Mouse (Mus musculus) heart, embryonic 15.5 days (tissue): Measurements from ENCODE around the gene Actr2. TPM values are rescaled to one million over a fixed set of nuclear protein-coding genes. Genes with fewer than 3 reads are reported as not detected.
A peak's percentile ranks its signal among the peaks of the same experiment; 100 is the strongest.
"Not testable (repeated sequence)": the region's sequence is repeated elsewhere in the genome, so short reads cannot be mapped to it uniquely, and the experiment has no call there.

Source experiments
- ATAC-seq: fragments of 200-750 bp; cut with Nextera tagmentation; replicated peaks from 2 replicates; pipeline ENCODE4 v1.8.0; 2017; ENCODE audit warnings: low read depth, moderate TSS enrichment; ENCODE audit not compliant: insufficient number of reproducible peaks, insufficient read depth, low FRiP score
- H3K27ac ChIP-seq: fragments of 300-500 bp; sonication (generic); 2 replicates; pipeline ENCODE4 v1.5.1; 2015; ENCODE audit warnings: mild to moderate bottlenecking, inconsistent platforms
- H3K27me3 ChIP-seq: fragments of 300-500 bp; sonication (generic); 2 replicates; pipeline ENCODE4 v1.6.1; 2015; ENCODE audit warnings: inconsistent platforms
- H3K36me3 ChIP-seq: fragments of 300-500 bp; sonication (generic); 2 replicates; pipeline ENCODE4 v1.6.1; 2015; ENCODE audit warnings: mild to moderate bottlenecking, inconsistent platforms
- H3K4me1 ChIP-seq: fragments of 300-500 bp; sonication (generic); replicated peaks from 2 replicates; pipeline ENCODE4 v1.6.1; 2015; ENCODE audit warnings: inconsistent platforms
- H3K4me2 ChIP-seq: fragments of 300-500 bp; sonication (generic); 2 replicates; pipeline ENCODE4 v1.6.1; 2015; ENCODE audit warnings: inconsistent platforms, mild to moderate bottlenecking, moderate library complexity
- H3K4me3 ChIP-seq: fragments of 300-500 bp; sonication (generic); 2 replicates; pipeline ENCODE4 v1.5.1; 2015; ENCODE audit warnings: mild to moderate bottlenecking, inconsistent platforms
- H3K9ac ChIP-seq: fragments of 300-500 bp; sonication (generic); 2 replicates; pipeline ENCODE4 v1.6.1; 2015; ENCODE audit warnings: mild to moderate bottlenecking, inconsistent platforms
- H3K9me3 ChIP-seq: fragments of 300-500 bp; sonication (generic); replicated peaks from 2 replicates; pipeline ENCODE4 v1.6.1; 2016; ENCODE audit warnings: inconsistent platforms
- WGBS: fragments of 180-500 bp; shearing (Covaris S2); methylation state at CpG from one replicate; pipeline ENCODE4 v1.1.7; 2015; ENCODE audit warnings: mixed read lengths; 5-methylcytosine and 5-hydroxymethylcytosine counted together
- polyA plus RNA-seq: library from polyadenylated mRNA; unstranded; fragments of >200 nt; fragmentation: Nextera tagmentation; extraction: Ambion mirVana; gene quantifications from 2 replicates; pipeline ENCODE4 v1.2.1, GENCODE M21; 2015

The Actr2 gene
- 79.9 and 80.0 TPM in 2 replicates for polyA plus RNA-seq

- 0 out of 2 replicates have a peak, but pooled peaks cover 8% of the 10 kb centered on the region for H3K36me3 ChIP-seq
- ATAC-seq: peak; percentile 99
- H3K27ac ChIP-seq: peak within 1 kb of the TSS; percentile 97
- peak within 1 kb of the TSS; percentile 92 for H3K9ac ChIP-seq
- WGBS: under 1% methylated on average over 51 of the region's 57 CpGs
- H3K9me3 ChIP-seq: no peaks in the 10 kb centered on the region
- no peaks in the 10 kb centered on the region for H3K27me3 ChIP-seq
- H3K4me2 ChIP-seq: peak within 1 kb of the TSS; percentile 69
- H3K4me1 ChIP-seq: peaks cover 17% of the 10 kb centered on the region
- peak within 1 kb of the TSS; percentile 87 for H3K4me3 ChIP-seq
These were observed at the start of gene Actr2 for GRCm38 (mm10) chr11:20112741-20113480. Gene Actr2 (minus strand): TSS chr11:20112913.

DNA sequence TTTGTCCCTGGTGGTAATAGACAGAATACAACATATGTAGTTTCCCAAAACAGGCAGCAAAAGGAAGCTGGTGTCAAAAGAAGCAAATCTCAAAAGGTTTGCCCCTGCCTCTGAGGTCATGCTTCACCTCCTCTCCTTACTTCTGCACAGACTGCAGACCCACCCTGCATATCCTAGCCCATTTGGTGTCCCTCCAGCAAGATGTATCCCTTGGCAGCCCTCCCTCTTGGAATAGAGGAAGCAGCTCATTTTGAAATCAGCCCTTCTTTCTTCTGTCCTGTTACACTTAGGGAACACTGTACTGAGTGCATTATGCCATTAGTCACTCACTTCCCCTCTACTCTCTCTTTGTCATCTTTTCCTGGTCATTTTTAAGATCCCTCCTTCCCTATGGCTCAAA lies 46.2 kb upstream of the Actr2 start:
- no peaks in the 10 kb centered on the region for H3K36me3 ChIP-seq
- no peak overlapping the region for H3K4me3 ChIP-seq
- H3K4me2 ChIP-seq: no peak overlapping the region
- no peaks in the 10 kb centered on the region for H3K4me1 ChIP-seq
- H3K27ac ChIP-seq: no peak overlapping the region
- H3K9ac ChIP-seq: no peak overlapping the region
- no peaks in the 10 kb centered on the region for H3K27me3 ChIP-seq
- no peak for ATAC-seq
- H3K9me3 ChIP-seq: no peaks in the 10 kb centered on the region

DNA sequence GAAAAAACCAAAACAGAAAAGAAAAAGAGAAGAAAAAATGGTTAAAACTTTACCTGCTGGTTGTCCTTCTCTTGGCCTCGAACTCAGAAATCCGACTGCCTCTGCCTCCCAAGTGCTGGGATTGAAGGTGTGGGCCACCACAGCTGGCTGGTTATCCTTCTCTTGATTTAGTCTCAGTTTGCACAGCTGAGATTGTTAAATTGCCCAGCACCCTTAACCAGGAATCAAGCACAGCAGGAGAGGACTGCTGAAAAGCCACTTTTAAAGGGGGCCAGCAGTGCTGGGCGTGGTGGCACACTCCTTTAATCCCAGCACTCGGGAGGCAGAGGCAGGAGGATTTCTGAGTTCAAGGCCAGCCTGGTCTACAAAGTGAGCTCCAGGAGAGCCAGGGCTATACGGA lies 40.8 kb upstream of the Actr2 start:
- H3K27ac ChIP-seq, H3K9ac ChIP-seq, H3K36me3 ChIP-seq, H3K9me3 ChIP-seq, H3K4me1 ChIP-seq, H3K4me2 ChIP-seq, ATAC-seq, H3K4me3 ChIP-seq, H3K27me3 ChIP-seq: not testable (repeated sequence)
- 89% methylated on average over 5 of the region's 5 CpGs for WGBS

- H3K27me3 ChIP-seq: no peaks in the 10 kb centered on the region
- no peaks in the 10 kb centered on the region for H3K36me3 ChIP-seq
- 80% methylated on average over 4 of the region's 4 CpGs for WGBS
- no peak overlapping the region for H3K9ac ChIP-seq
- H3K4me3 ChIP-seq: no peak overlapping the region
- no peaks in the 10 kb centered on the region for H3K9me3 ChIP-seq
- no peak for ATAC-seq
- H3K27ac ChIP-seq: no peak overlapping the region
- H3K4me1 ChIP-seq: no peaks in the 10 kb centered on the region
- H3K4me2 ChIP-seq: no peak overlapping the region
These were observed 39.6 kb upstream of the Actr2 start for GRCm38 (mm10) chr11:20152107-20152901.

DNA sequence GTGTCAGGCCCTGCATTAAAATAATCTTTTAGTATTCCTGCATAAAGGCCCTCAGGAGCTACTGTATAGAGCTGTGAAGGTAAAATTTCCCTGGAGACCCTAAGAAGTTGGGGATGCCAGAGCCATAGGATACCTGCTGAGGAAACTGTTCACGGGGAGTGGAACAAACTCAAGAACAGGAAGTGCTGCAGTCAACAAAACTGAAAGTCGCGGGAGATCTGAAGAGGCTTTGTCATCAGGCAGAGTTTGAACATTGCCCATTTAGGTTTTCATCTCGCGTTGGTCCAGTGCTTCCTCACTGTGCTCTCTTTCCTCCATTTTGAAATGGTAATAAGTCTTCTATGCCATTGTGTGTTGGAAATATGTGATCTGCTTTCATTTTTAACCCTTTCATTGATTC lies 38.6 kb upstream of the Actr2 start:
- Histone ChIP-seq H3K9me3 (no peaks in the 10 kb centered on the region), H3K9ac (no peak overlapping the region), H3K4me1 (no peaks in the 10 kb centered on the region), H3K27ac (no peak overlapping the region), H3K4me3 (no peak overlapping the region), H3K4me2 (no peak overlapping the region), H3K27me3 (no peaks in the 10 kb centered on the region), H3K36me3 (no peaks in the 10 kb centered on the region)
- WGBS: 77% methylated on average over 5 of the region's 5 CpGs
- no peak for ATAC-seq

- H3K9ac ChIP-seq: no peak overlapping the region
- H3K4me2 ChIP-seq: no peak overlapping the region
- WGBS: 96% methylated on average over 3 of the region's 3 CpGs
- no peak overlapping the region for H3K4me3 ChIP-seq
- H3K27me3 ChIP-seq: no peaks in the 10 kb centered on the region
- no peak overlapping the region for H3K27ac ChIP-seq
- no peaks in the 10 kb centered on the region for H3K36me3 ChIP-seq
- H3K4me1 ChIP-seq: no peaks in the 10 kb centered on the region
- no peak for ATAC-seq
- no peaks in the 10 kb centered on the region for H3K9me3 ChIP-seq
These were observed 37.2 kb upstream of the Actr2 start for GRCm38 (mm10) chr11:20149936-20150335.

DNA sequence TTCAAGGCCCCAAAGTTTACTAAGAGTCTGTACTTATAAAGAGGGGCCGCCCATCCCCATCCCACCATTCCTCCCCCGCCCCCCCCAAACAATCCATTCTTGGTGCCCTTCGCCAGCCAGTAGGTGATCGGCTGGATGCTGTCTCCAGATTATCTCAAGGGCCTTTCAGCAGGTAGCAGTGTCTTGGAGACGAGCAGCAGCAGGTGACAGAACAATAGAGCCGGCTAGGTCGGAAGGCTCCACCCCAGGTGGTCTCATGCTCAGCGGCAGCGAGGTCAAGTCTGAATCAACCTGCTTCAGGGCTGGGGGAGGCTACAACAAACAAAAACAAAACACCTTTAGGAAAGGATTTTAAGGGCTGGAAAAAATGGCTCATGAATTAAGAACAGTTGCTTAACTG lies 32.7 kb upstream of the Actr2 start:
- 30% methylated on average over 9 of the region's 9 CpGs for WGBS
- ATAC-seq: no peak
- no peaks in the 10 kb centered on the region for H3K27me3 ChIP-seq
- H3K4me1 ChIP-seq: no peaks in the 10 kb centered on the region
- H3K27ac ChIP-seq: no peak overlapping the region
- no peak overlapping the region for H3K4me2 ChIP-seq
- H3K9me3 ChIP-seq: no peaks in the 10 kb centered on the region
- H3K36me3 ChIP-seq: no peaks in the 10 kb centered on the region
- no peak overlapping the region for H3K4me3 ChIP-seq
- no peak overlapping the region for H3K9ac ChIP-seq

- Histone ChIP-seq H3K27ac (no peak overlapping the region), H3K4me3 (no peak overlapping the region), H3K4me1 (no peaks in the 10 kb centered on the region), H3K9me3 (no peaks in the 10 kb centered on the region), H3K4me2 (no peak overlapping the region), H3K9ac (no peak overlapping the region), H3K27me3 (no peaks in the 10 kb centered on the region), H3K36me3 (no peaks in the 10 kb centered on the region)
- 76% methylated on average over 9 of the region's 9 CpGs for WGBS
- no peak for ATAC-seq
These were observed 32.0 kb upstream of the Actr2 start for GRCm38 (mm10) chr11:20144536-20145263.

GRCm38 (mm10) chr11:20143687-20144086 lies 31.0 kb upstream of the Actr2 start:
- H3K4me2 ChIP-seq, H3K9ac ChIP-seq, H3K27me3 ChIP-seq, H3K9me3 ChIP-seq, H3K27ac ChIP-seq, H3K4me3 ChIP-seq, H3K4me1 ChIP-seq, H3K36me3 ChIP-seq, ATAC-seq: not testable (repeated sequence)
- 91% methylated on average over 4 of the region's 4 CpGs for WGBS

- no peak for ATAC-seq
- Histone ChIP-seq H3K27ac (no peak overlapping the region), H3K36me3 (no peaks in the 10 kb centered on the region), H3K9me3 (no peaks in the 10 kb centered on the region), H3K9ac (no peak overlapping the region), H3K27me3 (no peaks in the 10 kb centered on the region), H3K4me1 (no peaks in the 10 kb centered on the region), H3K4me2 (no peak overlapping the region), H3K4me3 (no peak overlapping the region)
- 83% methylated on average over 5 of the region's 5 CpGs for WGBS
These were observed 29.8 kb upstream of the Actr2 start for GRCm38 (mm10) chr11:20142516-20142915.

- no peaks in the 10 kb centered on the region for H3K9me3 ChIP-seq
- no peak overlapping the region for H3K27ac ChIP-seq
- WGBS: 81% methylated on average over 5 of the region's 5 CpGs
- H3K36me3 ChIP-seq: no peaks in the 10 kb centered on the region
- no peak for ATAC-seq
- no peak overlapping the region for H3K4me2 ChIP-seq
- H3K4me3 ChIP-seq: no peak overlapping the region
- H3K27me3 ChIP-seq: no peaks in the 10 kb centered on the region
- no peak overlapping the region for H3K9ac ChIP-seq
- H3K4me1 ChIP-seq: no peaks in the 10 kb centered on the region
These were observed 27.6 kb upstream of the Actr2 start for GRCm38 (mm10) chr11:20140286-20140685.
